Mouse (Mus musculus) WW6 (cell line): ENCODE measurements around the gene 4930432K21Rik.

Source experiments
- DNase-seq: peaks from one replicate; pipeline ENCODE4 v3.0.0-alpha.2; 2013; ENCODE audit warnings: low read depth, low spot score

The 4930432K21Rik gene

GRCm38 (mm10) chr8:84206666-84207065 lies 58.8 kb downstream of the 4930432K21Rik start:
- DNase-seq = no peak

GRCm38 (mm10) chr8:84207811-84208210 lies 60.0 kb downstream of the 4930432K21Rik start:
- DNase-seq = no peak

GRCm38 (mm10) chr8:84208381-84209380 lies 60.9 kb downstream of the 4930432K21Rik start:
- DNase-seq = no peak

- no peak for DNase-seq
These were observed 62.5 kb downstream of the 4930432K21Rik start for GRCm38 (mm10) chr8:84210167-84210791.

- DNase-seq = no peak
These were observed 63.4 kb downstream of the 4930432K21Rik start for GRCm38 (mm10) chr8:84211202-84211601.

- DNase-seq = no peak
These were observed 64.2 kb downstream of the 4930432K21Rik start for GRCm38 (mm10) chr8:84211881-84212563.

GRCm38 (mm10) chr8:84213277-84213676 lies 65.5 kb downstream of the 4930432K21Rik start:
- no peak for DNase-seq

- DNase-seq = no peak
These were observed 69.4 kb downstream of the 4930432K21Rik start for GRCm38 (mm10) chr8:84217206-84217605.

GRCm38 (mm10) chr8:84218143-84218542 lies 70.3 kb downstream of the 4930432K21Rik start:
- DNase-seq = no peak

- DNase-seq = no peak
These were observed 72.3 kb downstream of the 4930432K21Rik start for GRCm38 (mm10) chr8:84220105-84220504.
